In genomic region chr12:15720171-15720570, GRCm38 (mm10) we compare ENCODE assay signal across 21 mouse cellular contexts.
A peak's percentile ranks its signal among the peaks of the same experiment; 100 is the strongest.
DNase-seq lines count a peak whose midpoint lies in the region; TF ChIP-seq lines count a peak whose summit lies in the region.
"Had no signal": no experiment of that assay in that cellular context is flagged by ENCODE, and none has a peak within 500 bp of the region (broad histone marks: within the 10 kb centered on the region; RNA-seq: fewer than 3 reads in every experiment).

No protein-coding gene starts in this region.

- TF ChIP-seq POLR2A in MEL (IDR thresholded peaks at IDR 0.05; ENCODE audit: control insufficient read depth in 1 of 2, insufficient read depth in 1 of 2, low read depth in 1 of 2, low read length in 2 of 2, poor library complexity in 1 of 2) = no peak

- no peaks in the 10 kb centered on the region for H3K79me2 ChIP-seq in MEL (ENCODE audit: control insufficient read depth, insufficient read depth, low read length, poor library complexity)

- H3K9ac ChIP-seq in MEL (ENCODE audit: control insufficient read depth, low read depth, low read length, poor library complexity, severe bottlenecking) = no peak overlapping the region
- H3K9ac ChIP-seq: embryonic facial prominence, embryonic 13.5 days; embryonic facial prominence, embryonic 15.5 days; forebrain, embryonic 12.5 days had no signal

- no peak for TF ChIP-seq CTCF in MEL (IDR thresholded peaks at IDR 0.05 in 2 of 3, conservative IDR thresholded peaks at IDR 0.05 in 1 of 3; ENCODE audit: control insufficient read depth in 1 of 3, insufficient read depth in 1 of 3, low read depth in 2 of 3, low read length in 3 of 3, poor library complexity in 1 of 3, severe bottlenecking in 1 of 3)

- H3K4me1 ChIP-seq in MEL (ENCODE audit: control insufficient read depth in 1 of 2, insufficient read depth in 2 of 2, low read length in 2 of 2) = no peaks in the 10 kb centered on the region
- H3K4me1 ChIP-seq: forebrain, embryonic 10.5 days; forebrain, embryonic 12.5 days had no signal

- H3K27me3 ChIP-seq in MEL (ENCODE audit: control insufficient read depth in 1 of 2, insufficient read depth in 2 of 2, low read length in 2 of 2) = peaks cover 0 to 8% of the 10 kb centered on the region in 2 experiments; a peak in 2 of 4 replicates
- H3K27me3 ChIP-seq: embryonic facial prominence, embryonic 13.5 days; embryonic facial prominence, embryonic 15.5 days; forebrain, embryonic 12.5 days had no signal

- no peak for TF ChIP-seq RAD21 in MEL (IDR thresholded peaks at IDR 0.05; ENCODE audit: low read depth, low read length)

- DNase-seq in heart, adult 11 months = peak; percentile 57
- no peak for DNase-seq in heart, adult 8-10 months (ENCODE audit: low spot score)
- DNase-seq in A20 (ENCODE audit: low read depth, low spot score) (peak; percentile 53), MEL (ENCODE audit: low read depth, low spot score) (peak; percentile 23)
- DNase-seq in induced T-regulatory cell, adult 2 months (ENCODE audit: low read depth) = peak; percentile 12
- DNase-seq in testis, postnatal 10 days (ENCODE audit: low spot score) = no peak
- no peak for DNase-seq in urinary bladder, postnatal 10 days (ENCODE audit: low spot score)
- DNase-seq: adrenal gland, adult 2 months; adrenal gland, postnatal 10 days; adrenal gland, postnatal 25 days; cerebellum, adult 11-12 months; cerebellum, adult 2 months; cerebellum, adult 9-10 months; cerebellum, postnatal 10 days; cerebellum, postnatal 25 days had no signal

- H3K9me3 ChIP-seq in MEL (replicated peaks; ENCODE audit: insufficient read depth, low read length) = no peaks in the 10 kb centered on the region
- H3K9me3 ChIP-seq: embryonic facial prominence, embryonic 13.5 days; embryonic facial prominence, embryonic 15.5 days; forebrain, embryonic 10.5 days; forebrain, embryonic 12.5 days; G1E had no signal

- TF ChIP-seq EP300 in MEL (IDR thresholded peaks at IDR 0.05; ENCODE audit: low read depth in 1 of 2, low read length in 2 of 2) = no peak

- H3K36me3 ChIP-seq in MEL (ENCODE audit: control insufficient read depth in 1 of 2, insufficient read depth in 2 of 2, low read length in 2 of 2) = no peaks in the 10 kb centered on the region
- H3K36me3 ChIP-seq: embryonic facial prominence, embryonic 13.5 days; embryonic facial prominence, embryonic 15.5 days; forebrain, embryonic 10.5 days; forebrain, embryonic 12.5 days; G1E had no signal

- H3K27ac ChIP-seq in MEL (ENCODE audit: control insufficient read depth, low read depth, low read length) = no peak overlapping the region
- H3K27ac ChIP-seq: embryonic facial prominence, embryonic 13.5 days; embryonic facial prominence, embryonic 15.5 days; forebrain, embryonic 10.5 days; forebrain, embryonic 12.5 days had no signal

- H3K4me3 ChIP-seq in MEL (ENCODE audit: control insufficient read depth in 1 of 2, insufficient read depth in 1 of 2, low read depth in 2 of 2, low read length in 2 of 2) = no peak overlapping the region
- H3K4me3 ChIP-seq: embryonic facial prominence, embryonic 13.5 days; embryonic facial prominence, embryonic 15.5 days; erythroblast, embryonic 14.5 days; forebrain, embryonic 10.5 days; forebrain, embryonic 12.5 days had no signal

TF ChIP-seq in MEL, 35 proteins besides CTCF, POLR2A, EP300 and RAD21:
- TF ChIP-seq MAFK (IDR thresholded peaks at IDR 0.05; ENCODE audit: borderline replicate concordance, low read depth, low read length) (no peak), POLR2AphosphoS5 (IDR thresholded peaks at IDR 0.05; ENCODE audit: borderline replicate concordance, low read depth, low read length) (no peak), HCFC1 (IDR thresholded peaks at IDR 0.05; ENCODE audit: low read depth, low read length) (no peak), TCF12 (IDR thresholded peaks at IDR 0.05; ENCODE audit: low read depth, low read length) (no peak), MAX (IDR thresholded peaks at IDR 0.05; ENCODE audit: low read length) (no peak), USF1 (IDR thresholded peaks at IDR 0.05; ENCODE audit: low read depth, low read length) (no peak), SMC3 (IDR thresholded peaks at IDR 0.05; ENCODE audit: low read depth, low read length) (no peak), MEF2A (IDR thresholded peaks at IDR 0.05; ENCODE audit: extremely low read depth, insufficient replicate concordance, low read depth, low read length, poor library complexity, severe bottlenecking) (no peak), MYB (IDR thresholded peaks at IDR 0.05; ENCODE audit: low read depth, low read length) (no peak), ZMIZ1 (IDR thresholded peaks at IDR 0.05; ENCODE audit: low read depth, low read length) (no peak), MXI1 (IDR thresholded peaks at IDR 0.05; ENCODE audit: low read depth, low read length) (no peak), POLR2AphosphoS2 (IDR thresholded peaks at IDR 0.05; ENCODE audit: low read length) (no peak), NELFE (IDR thresholded peaks at IDR 0.05; ENCODE audit: low read depth, low read length) (no peak), KAT2A (conservative IDR thresholded peaks at IDR 0.05; ENCODE audit: low read depth, low read length) (no peak), NRF1 (IDR thresholded peaks at IDR 0.05; ENCODE audit: insufficient read depth, low read depth, low read length, poor library complexity, severe bottlenecking) (no peak)

Comparison
In these comparisons a context has a peak if more than half of its experiments do, and no peak if none do; other contexts are left out.
1. DNase-seq: peak in heart, adult 11 months (single experiment), A20 (single experiment), MEL (single experiment) and induced T-regulatory cell, adult 2 months (single experiment); none in heart, adult 8-10 months (single experiment), testis, postnatal 10 days (single experiment) and urinary bladder, postnatal 10 days (single experiment).